Mouse (Mus musculus) liver, adult 2 months (tissue): Measurements from ENCODE around the gene Wwox.

Experiments
- CTCF ChIP-seq: fragments of 200-500 bp; IDR thresholded peaks from 2 replicates; pipeline ENCODE4 v1.5.1; 2011; ENCODE audit warnings: low read depth, low read length, control low read depth
- POLR2A ChIP-seq: fragments of 200-500 bp; IDR thresholded peaks from 2 replicates; pipeline ENCODE4 v1.6.1; 2011; ENCODE audit warnings: low read length, control low read depth; ENCODE audit not compliant: insufficient read depth; ENCODE audit errors: extremely low read depth

DNA sequence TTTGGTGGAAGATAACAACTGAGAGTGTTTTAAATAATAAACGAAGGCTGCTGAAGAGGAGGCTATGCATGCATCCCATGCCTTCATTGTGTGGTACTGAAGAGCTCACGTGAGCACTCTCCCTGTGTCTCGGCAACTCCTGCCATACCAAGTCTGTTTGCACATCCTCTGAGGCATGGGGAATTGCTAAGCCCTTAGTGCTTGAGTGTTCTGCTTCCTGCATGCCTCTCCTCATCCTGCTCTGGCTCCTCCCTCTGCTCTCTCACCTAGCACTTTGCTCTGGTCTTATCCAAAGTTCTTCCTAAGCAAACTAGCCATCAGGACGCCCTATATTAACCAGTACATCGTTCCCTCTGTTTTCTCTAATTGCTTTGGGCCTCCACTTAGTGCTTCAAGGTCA is 463.1 kb downstream of the Wwox start:
- no peak for TF ChIP-seq POLR2A
- no peak for TF ChIP-seq CTCF
